Mouse (Mus musculus) left cerebral cortex, postnatal 36 days (tissue): ENCODE data around the gene Ptprm. TPM values are rescaled to one million over a fixed set of nuclear protein-coding genes. Genes with fewer than 3 reads are reported as not detected.

ENCODE experiments used
- DNase-seq, 2 experiments: peaks; one replicate each; pipeline ENCODE4 v3.0.0; 2021 to 2022; ENCODE audit warnings: low spot score in 2 of 2, mixed read lengths in 1 of 2
- intact Hi-C: fragments of 180-260 bp; cut with DNase I; formaldehyde crosslinking; loops from one replicate; pipeline ENCODE4 v1.15.1; 2025
- microRNA-seq: library from miRNA; unstranded; fragments of <30 nt; microRNA quantifications from one replicate; pipeline ENCODE4 v1.2.0, GENCODE M21; 2022
- total RNA-seq, 2 experiments: library from RNA; stranded (reverse); gene quantifications; 2 replicates each; pipeline ENCODE4 v1.2.3; 2021

The Ptprm gene
- total RNA-seq, 2 experiments from 2014 or later = 34.1 to 41.6 TPM

DNA sequence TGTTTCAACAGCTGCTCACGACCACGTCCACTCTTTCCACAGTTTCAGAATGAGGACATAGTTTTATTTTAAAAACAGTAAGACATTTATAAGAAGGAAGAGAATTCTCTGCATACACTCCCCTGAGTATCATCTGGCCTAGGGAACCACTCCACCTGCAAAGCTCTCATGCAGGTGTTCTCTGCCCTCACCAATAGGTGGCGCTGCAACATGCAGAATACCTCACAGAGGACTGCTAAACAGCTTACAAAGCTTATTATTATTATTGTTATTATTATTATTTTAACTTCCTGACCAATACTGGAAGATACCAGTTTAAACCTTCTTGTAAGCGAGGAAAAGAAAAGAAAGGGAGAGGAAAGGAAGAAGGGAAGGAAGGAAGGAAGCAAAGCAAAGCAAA, 673.6 kb downstream of the Ptprm start:
- DNase-seq = peak; percentile 23 to 35
- intact Hi-C loops = loop anchor here (10.0 kb wide), 1 partner anchor 794 kb away; no protein-coding TSS in a partner anchor

DNA sequence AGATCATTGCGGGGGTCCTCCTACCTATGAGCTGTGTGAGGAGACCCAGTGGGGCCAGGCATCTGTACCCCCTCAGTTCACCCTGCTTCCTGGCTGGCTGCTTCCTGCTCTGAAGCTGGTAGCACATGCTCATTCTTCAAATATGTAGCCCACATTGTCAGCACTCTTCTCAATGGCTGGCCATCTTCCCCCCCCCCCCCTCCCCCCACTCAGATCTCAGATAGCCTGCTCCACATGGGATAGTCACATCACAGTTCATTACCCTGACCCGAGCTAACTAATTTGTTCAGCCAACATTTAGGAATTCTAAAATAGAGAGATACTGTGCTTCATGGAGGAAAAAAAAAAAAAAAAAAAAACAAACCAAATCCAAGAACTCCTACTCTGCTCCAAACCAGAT, 679.6 kb downstream of the Ptprm start:
- intact Hi-C loops = loop anchor here (5.0 kb wide), 1 partner anchor 83 kb away; no protein-coding TSS in a partner anchor
- no peak for DNase-seq

DNA sequence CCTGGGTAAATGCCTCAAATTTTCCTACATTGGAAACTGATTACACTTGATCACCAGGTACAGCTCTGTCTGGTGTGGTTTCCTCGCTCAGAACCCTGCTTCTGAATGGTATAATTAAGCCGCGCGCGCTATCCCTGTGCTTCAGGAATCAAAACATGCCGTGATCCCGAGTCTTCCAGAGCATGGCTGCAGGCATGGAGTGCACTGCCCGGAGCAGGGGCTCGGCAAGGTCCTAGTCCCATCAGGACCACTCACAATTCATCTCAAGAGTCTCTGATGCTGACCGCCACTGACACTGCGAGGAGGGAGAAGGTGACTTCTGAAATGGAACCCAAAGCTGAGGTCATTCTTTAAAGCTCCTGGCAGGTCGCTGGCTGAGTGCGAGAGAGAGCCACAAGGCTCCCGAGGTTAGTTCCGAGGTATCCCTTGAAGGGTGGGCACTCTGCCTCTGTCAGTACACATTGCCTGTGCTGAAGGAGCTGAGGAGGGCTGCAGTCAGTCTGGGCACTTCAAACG, 682.5 kb downstream of the Ptprm start:
- no peak for DNase-seq
- intact Hi-C loops = no loop called here

DNA sequence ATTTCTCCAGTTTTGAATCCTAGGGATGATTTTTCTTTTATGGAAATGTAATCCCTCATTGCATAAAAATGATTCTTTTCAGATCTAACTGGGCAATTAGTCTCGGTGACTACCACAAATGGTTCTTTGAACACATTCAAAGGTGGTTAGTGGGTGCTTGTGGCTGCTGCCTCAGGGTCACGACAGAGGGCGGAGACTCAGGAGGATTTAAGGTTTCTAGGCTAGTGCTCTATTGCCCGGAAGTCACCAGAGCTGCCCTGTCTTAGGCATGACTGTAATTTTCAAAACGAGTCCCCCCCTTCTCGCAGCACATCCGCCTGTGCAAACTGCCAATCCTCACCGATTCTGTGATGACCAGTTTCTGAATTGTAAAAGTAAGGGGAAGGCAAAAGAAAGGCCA, 683.0 kb downstream of the Ptprm start:
- intact Hi-C loops = no loop called here
- DNase-seq = no peak

DNA sequence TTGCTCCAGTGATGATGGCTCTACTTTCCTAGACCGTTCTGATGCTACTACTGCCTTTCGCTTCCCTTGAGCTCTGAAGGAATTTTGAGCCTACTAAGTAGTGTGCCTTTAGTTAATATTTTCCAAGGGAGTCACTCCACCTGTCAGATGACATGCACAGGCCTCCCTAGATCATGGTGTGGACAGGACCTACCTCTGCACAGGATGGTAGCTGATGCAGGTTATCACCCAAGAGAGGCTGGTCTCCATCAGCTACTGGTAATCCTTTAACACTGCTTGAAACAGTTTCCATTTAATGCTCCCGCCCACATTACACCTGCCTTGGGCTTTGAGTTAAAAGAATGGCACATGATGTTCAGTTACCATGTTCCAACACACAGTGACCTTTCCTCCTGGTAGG, 688.5 kb downstream of the Ptprm start:
- no peak for DNase-seq
- intact Hi-C loops = no loop called here

DNA sequence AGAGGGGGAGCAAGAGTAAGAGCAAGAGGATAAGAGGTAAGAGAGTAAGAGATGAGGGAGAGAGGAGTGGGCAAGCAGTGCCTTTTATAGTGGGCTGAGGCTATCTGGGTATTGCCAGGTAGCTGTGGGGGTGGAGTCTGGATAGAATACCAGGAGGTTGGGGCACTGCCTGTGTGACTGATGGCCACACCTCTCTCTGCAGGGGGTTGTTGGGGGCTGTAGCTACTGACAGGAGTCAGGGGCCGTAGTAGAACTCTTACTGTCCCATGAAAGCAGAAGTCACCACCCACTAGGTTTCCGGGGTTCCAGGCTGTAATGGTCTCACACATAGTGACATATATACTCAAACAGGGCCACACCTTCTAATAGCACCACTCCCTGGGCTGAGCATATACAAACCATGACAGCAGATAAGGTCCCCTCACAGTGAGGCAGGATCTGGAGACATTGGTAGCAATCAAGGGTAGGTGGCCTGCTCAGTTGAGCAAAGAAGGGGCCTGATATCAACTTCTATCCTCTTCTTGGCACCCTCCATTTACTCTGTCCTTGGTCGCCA, 689.0 kb downstream of the Ptprm start:
- no peak for DNase-seq
- intact Hi-C loops = no loop called here

DNA sequence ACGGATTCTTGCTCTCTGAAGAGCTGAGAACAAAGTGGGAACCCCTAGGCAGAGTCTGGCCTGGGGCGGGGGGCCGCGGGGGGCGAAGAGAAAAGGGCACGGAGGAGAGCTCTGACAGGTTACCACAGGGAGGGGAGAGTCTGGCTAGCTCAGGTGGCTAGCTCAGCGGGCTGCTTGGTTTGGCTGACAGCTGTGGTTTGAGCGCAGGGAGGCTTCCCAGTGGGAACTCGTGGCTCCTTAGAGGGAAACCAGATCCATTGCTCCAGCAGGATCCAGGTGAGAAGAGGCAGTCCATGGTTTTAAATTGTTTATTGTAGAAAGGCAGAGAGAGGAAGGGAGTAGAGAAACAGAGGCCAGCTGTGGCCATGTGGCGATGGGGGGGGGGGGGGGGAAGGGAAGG, 689.5 kb downstream of the Ptprm start:
- intact Hi-C loops = no loop called here
- no peak for DNase-seq

DNA sequence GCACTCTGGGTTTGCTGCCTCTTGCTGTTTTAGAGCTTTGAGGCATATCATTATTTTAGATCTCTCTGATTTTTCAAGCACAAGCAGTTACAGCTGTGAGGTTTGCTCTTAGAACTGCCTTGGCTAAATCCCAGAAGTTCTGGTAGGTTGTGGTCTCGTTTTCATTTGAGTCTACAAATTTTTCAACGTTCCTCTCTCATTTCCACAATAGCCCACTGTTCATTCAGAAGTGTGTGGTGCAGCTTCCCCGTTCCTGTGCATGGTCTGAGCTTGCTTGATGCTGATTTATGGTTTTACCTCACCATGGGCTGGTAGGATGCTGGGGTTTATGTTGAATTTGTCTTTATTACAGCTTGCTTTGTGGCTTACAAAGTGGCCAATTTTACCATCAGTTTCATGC, 695.0 kb downstream of the Ptprm start:
- DNase-seq = no peak
- intact Hi-C loops = no loop called here

DNA sequence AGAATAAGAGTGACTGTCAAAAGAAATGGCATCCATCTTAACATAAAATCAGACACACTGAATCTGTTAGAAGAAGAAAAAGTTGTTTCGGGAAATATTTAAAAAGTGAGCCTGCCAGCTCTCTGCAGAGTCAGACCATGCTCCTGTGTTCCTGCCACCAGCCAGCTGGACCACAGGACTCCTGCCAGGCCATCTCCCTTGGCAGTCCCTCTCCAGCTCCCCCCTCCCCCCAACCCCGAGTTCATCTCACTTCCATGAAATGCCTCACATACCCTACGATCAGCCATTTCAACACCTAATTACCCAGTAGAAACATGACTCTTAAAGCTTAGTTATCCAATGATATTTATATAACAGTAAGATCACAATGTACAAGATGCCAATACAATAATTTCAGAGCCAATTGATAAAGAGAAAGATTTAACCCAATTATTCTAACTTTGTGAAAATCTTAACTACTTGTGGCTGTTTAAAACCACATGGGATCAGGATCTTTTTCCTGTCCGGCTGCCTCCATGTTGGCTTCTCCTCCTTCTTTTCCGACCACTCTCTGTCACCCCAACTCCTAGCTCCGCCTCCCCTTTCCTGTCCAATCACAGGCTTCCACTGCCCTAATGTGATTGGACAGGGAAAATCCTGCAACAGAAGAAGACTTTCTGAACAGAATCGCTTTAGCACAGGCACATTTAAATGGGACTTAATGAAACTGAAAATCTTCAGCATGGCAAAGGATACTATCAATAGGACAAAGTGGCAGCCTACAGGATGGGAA, 716.1 kb downstream of the Ptprm start:
- intact Hi-C loops = no loop called here

DNA sequence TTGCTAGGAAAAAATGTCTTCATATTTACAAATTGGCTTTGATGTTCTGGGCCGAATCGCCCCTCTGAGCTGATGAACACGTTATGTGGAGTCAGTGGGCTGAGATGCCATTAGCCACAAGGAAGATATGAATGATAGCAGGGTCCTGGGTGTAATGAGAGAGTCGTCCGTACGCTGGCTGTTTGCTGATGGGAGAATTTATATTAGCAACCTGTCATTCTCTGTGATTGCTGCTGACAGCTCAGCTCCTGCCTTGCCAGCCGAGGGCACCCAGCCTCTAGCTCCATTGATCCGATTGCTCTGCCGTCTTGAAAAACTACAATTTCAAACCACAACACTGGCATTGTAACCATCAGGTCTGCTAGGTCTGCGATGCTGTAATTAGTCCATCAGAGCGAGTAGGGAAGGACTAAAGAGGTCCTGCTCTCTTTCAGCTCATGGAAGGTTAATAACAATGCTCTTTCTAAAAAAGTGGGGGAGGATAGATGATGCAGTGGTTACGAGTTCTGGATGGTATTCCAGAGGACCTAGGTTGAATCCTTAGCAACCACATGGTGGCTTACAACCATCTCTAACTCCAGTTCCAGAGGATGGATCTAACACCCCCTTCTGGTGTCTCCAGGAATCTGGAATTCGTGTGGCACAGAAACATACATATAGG, 734.1 kb downstream of the Ptprm start:
- no peak for DNase-seq
- intact Hi-C loops = no loop called here

More for the DNA sequence above, 716.1 kb downstream of the Ptprm start:
- DNase-seq = no peak

DNA sequence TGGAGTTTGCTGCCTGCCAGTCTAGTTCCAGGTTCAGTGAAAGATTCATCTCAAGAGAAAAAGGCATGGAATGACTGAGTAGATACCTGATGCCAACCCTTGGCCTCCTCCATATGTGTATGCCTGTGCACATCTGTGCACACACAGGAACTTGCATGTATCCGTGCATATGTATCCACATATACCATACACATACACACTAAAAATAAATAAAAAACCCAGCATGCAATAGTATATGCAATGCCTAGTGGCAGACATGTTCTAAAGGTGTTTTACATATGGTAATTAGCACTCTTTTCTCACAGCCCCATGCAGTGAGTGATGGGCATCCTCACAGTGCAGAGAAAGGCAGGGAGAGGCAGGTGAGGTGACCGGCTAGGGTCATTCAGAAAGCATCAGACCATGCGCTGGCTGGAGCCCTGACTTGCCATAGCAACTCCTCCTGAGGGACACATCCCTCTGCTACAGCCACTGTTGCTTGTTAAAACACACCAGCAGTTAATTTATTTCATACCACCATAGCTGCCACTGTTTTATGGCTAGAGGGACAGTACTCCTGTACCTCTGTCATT, 734.9 kb downstream of the Ptprm start:
- no peak for DNase-seq
- intact Hi-C loops = no loop called here

Small RNA genes within 50 kb of the gene (microRNA-seq; reads per million reads assigned to microRNA genes)
- gene Mir5709 = not detected
